Mouse (Mus musculus) adrenal gland, adult 18-20 months (tissue): Measurements from ENCODE around the gene Magohb. TPM values are rescaled to one million over a fixed set of nuclear protein-coding genes. Genes with fewer than 3 reads are reported as not detected.
"Not testable (repeated sequence)": the region's sequence is repeated elsewhere in the genome, so short reads cannot be mapped to it uniquely, and the experiment has no call there.

Experiments used
- DNase-seq, 2 experiments: peaks; one replicate each; pipeline ENCODE4 v3.0.0; 2021 to 2022; ENCODE audit warnings: low spot score in 2 of 2
- long read RNA-seq, 2 experiments: library from polyadenylated mRNA; stranded (forward); transcript quantifications; one replicate each; pipeline ENCODE4 v2.0.0; 2021
- total RNA-seq, 2 experiments: library from RNA; stranded (reverse); gene quantifications; 1 replicate in 1 of 2; 2 replicates in 1 of 2; pipeline ENCODE4 v1.2.3; 2021

Magohb gene
- 10 to 100 TPM in 1 of 2 experiments, 1 to 10 TPM in 1; 6.9 to 10.6 TPM for total RNA-seq
- long read RNA-seq, experiment 1, partial matches to known transcripts: 0 of 3 reads
- long read RNA-seq, experiment 1, other reads (novel, unspliced or antisense): 0 of 3 reads
- long read RNA-seq, experiment 2, transcript Magohb-201 (5 exons, 767 nt): major isoform, 8 of 9 reads
- long read RNA-seq, experiment 2, partial matches to known transcripts: 1 of 9 reads
- long read RNA-seq, experiment 2, other reads (novel, unspliced or antisense): 0 of 9 reads

- peak; percentile 91 to 92 for DNase-seq
These were observed at the start of gene Magohb for GRCm38 (mm10) chr6:131292991-131293788. Gene Magohb (minus strand): TSS chr6:131293244.

GRCm38 (mm10) chr6:131340082-131340481, 47.0 kb upstream of the Magohb start:
- DNase-seq: no peak

GRCm38 (mm10) chr6:131339309-131339708, 46.3 kb upstream of the Magohb start:
- DNase-seq: no peak

GRCm38 (mm10) chr6:131338787-131339186, 45.7 kb upstream of the Magohb start:
- DNase-seq: no peak

GRCm38 (mm10) chr6:131327076-131327475, 34.0 kb upstream of the Magohb start:
- no peak for DNase-seq

GRCm38 (mm10) chr6:131321854-131322639, 29.0 kb upstream of the Magohb start:
- DNase-seq: no peak

GRCm38 (mm10) chr6:131316155-131317101, 23.4 kb upstream of the Magohb start:
- DNase-seq: no peak

GRCm38 (mm10) chr6:131308031-131308430, 15.0 kb upstream of the Magohb start:
- DNase-seq: no peak

- DNase-seq: no peak
These were observed 11.7 kb upstream of the Magohb start for GRCm38 (mm10) chr6:131304776-131305175.

- no peak for DNase-seq
These were observed 5.5 kb upstream of the Magohb start for GRCm38 (mm10) chr6:131298531-131298930.

GRCm38 (mm10) chr6:131294435-131295112, 1.5 kb upstream of the Magohb start:
- DNase-seq: no peak

GRCm38 (mm10) chr6:131293916-131294315, 872 bp upstream of the Magohb start:
- DNase-seq: no peak

- DNase-seq: no peak
These were observed 611 bp downstream of the Magohb start for GRCm38 (mm10) chr6:131292276-131292990.

GRCm38 (mm10) chr6:131290430-131290829, 2.6 kb downstream of the Magohb start:
- DNase-seq: peak in 1 of 2 experiments; percentile 24

- not testable (repeated sequence) for DNase-seq
These were observed 14.9 kb downstream of the Magohb start for GRCm38 (mm10) chr6:131278160-131278559.

- DNase-seq: no peak
These were observed 16.4 kb downstream of the Magohb start for GRCm38 (mm10) chr6:131276659-131277058.

GRCm38 (mm10) chr6:131272311-131272710, 20.7 kb downstream of the Magohb start:
- no peak for DNase-seq

- no peak for DNase-seq
These were observed 22.7 kb downstream of the Magohb start for GRCm38 (mm10) chr6:131270312-131270711.

- DNase-seq: no peak
These were observed 23.4 kb downstream of the Magohb start for GRCm38 (mm10) chr6:131269599-131269998.
